Mouse (Mus musculus) urinary bladder, postnatal 36 days (tissue): ENCODE results near the gene Bach2.

ENCODE experiments used
- DNase-seq, 2 experiments: peaks; one replicate each; pipeline ENCODE4 v3.0.0; 2022; ENCODE audit warnings: low spot score in 2 of 2, mixed read lengths in 1 of 2

Bach2 gene

DNA sequence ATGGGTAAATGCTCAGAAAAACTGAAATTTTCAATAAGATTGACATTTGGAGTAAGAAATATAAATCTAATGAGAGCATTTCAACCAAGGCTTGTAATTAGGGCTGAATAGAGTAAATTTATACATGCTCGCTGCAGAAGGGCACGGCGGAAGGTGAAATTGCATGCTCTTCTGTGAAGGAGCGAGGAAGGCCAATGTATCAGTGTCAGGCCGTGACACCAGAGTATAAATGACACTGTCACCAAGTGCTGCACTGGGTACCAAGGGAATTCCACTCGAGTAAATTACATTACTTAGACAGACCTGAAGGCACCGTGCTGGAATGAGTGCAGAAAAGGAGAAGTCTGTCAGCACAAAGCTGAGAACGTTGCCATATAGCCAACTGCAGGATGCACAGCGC is 190.1 kb downstream of the Bach2 start:
- DNase-seq: no peak

DNA sequence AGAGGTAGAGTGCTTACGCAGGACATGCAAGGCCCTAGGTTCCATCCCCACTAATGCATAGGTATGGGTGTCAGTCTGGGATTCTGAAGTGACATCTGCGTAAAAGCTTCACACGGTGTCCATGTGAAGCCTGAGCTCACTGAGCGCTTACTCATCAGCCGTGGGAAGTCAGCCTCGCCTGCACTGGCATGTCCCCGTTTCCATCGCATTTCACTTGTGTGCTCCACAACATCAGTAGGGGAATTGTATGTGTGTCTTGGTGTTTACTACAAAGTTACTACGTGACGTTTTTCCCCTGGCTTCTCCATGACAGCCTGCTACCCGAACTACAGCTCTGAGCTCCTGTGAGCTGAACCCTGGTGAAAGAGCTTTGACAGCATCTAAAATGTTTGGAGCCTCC is 191.5 kb downstream of the Bach2 start:
- no peak for DNase-seq

DNA sequence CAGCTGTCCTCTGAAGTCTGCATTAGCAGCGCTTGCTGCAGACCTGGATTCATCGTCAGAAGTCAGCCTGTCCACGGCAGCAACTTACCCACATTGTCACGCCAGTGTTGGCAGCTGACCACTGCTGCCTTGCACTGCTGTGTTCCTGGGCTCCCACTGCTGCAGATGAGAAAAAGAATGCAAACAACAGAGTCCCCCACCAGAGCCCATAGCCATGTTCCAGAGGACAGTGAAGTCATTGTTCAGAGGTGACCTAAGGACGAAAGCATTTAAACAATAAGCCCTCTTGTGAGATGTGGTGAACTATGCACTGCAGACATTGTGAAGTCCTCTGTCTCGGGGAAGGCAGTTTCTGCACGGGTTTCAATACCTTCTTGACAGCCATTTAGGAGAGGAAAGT is 192.4 kb downstream of the Bach2 start:
- DNase-seq: no peak

DNA sequence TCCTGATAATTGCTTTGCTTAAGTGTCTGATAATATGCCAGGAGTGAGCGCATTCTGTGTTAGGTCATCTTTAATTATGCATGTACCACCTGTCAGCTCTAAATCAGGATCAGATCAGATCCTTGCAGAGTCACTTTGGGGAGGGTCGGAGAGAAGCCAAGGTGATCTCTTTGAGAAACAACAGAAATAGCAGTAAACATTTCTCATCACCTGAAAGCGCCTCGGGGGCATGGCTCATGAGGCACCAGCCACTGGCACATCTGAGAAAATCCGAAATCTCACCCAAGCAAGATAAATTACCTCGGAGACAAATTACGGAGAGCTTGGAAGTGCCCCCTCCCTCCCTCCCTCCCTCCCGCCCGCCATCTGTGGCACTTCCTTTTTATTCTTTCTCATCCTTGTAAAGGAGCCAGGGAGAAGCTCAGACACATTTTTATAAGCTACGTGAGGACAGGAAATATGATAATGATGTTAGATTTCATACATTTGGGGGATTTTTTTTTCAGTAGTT is 193.7 kb downstream of the Bach2 start:
- no peak for DNase-seq

DNA sequence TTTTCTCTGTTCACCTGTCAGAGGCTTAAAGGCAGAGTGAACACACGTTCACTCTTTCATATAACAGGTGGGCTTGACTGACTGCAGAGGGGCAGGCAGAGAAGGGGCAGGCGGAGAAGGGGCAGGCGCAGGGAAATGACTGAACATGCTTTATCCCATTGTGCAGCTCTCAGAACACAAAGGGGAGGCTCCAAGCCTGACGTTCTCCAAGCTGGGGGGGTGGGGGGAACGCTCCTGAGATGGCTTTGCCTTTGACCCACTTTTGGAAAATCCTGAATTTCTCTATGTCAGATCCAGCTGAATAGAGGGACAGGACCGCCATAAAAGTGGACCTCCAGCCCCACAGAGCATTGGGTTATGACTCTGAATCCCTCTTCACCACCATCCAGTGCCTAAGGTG is 194.3 kb downstream of the Bach2 start:
- no peak for DNase-seq

DNA sequence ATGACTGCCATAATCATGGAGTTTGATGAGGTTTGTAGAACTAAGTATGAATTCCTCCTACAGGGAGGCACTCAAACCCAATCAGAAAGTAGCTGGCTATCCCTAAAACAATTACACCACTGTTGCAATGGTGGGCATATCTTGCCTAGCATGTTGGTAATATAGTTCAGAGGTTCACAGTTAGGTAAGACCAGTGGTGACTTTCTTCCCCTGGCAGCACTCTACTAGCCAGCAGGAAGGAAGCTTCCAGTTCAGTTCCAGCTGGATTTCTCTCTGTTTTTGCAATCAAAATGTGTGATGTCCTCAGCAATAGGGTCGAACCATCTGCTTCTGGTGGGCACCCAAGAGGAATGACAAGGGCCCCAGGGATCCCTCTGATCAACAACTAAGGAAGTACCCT is 196.0 kb downstream of the Bach2 start:
- DNase-seq: no peak

DNA sequence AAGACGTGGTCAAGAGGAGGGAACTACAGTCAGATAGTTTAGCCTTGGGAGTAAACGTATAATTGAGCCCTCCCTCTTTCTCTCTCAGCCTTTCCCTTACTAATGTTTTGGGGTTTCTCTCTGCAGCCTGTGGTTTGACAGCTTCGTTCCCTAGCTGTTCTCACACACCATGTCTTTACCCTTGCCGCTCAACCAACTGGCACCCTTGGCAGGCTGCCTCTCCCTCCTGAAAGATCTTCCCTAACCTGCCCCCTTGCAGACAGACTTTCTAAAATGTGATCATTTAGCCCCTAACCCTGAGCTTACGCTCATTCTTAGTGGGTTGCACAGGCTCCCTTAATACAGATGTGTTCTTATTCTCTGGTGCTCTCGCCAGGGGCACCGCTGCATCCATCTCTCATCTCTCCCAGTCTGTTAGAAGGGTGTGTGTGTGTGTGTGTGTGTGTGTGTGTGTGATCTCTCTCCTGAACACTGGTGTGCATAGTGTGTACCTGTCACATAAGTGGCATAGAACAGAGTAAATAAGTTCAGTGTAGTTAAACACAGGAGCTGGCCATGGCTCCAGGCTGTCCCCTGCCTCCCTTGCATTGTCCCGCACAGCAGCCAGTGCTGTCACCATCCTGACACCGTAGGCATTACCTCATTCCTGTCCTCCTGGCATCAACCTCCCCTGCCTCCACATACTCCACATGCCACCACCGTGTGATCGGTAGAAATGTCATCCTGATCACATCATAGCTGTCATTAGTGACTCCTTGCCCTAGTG is 201.6 kb downstream of the Bach2 start:
- DNase-seq: no peak

DNA sequence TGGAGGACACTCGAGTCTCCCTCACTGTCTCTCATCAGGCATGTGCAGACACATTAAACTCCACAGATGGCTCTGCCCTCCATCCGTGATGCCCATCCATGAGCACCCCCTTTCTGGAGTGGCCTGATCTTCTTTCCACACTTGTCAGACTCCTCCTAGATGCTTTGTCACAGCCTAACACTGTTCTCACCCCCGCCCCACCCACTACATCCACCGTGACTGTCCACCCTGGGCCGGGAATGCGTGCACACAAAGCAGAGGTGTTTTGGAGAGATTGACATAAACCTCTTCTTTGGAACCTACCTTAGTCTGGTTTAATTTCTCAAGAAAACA is 202.1 kb downstream of the Bach2 start:
- DNase-seq: no peak

DNA sequence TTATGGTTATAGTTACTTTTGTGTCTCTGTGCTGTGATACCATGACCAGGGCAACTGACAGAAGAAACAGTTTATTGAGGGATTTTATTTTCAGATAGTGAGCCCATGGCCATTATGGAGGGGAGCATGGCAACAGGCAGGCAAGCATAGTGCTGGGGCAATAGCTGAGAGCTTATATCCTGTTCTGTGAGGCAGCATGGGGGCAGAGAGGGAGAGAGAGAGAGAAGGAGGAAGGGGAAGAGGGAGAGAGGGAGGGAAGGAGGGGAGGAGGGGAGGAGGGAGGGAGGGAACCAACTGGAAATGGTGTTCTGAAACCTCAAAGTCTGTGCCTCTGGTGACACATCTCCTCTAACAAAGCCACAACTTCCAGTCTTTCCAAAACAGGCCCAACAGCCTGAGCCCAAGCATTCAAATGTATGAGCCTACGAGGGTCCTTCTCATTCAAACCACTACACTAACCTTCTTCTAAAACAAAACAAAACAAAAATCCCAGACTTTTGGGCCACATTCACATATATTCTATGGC is 206.1 kb downstream of the Bach2 start:
- no peak for DNase-seq

DNA sequence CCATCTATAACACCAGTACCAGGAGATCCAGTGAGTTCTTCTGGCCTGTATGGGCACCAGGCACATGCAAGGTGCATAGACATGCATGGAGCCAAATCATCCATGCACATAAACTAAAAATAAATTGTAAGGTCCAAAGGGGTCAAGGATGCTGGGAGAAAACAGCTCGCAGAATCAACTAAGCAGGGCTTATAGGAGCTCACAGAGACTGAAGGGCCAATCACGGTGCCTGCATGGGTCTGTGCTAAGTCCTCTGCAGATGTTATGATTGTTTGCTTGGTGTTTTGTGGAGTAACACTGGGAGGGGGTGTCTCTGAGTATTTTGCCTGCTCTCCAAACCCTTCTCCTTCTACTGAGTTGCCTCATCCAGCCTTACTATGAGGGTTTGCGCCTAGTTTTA is 209.2 kb downstream of the Bach2 start:
- DNase-seq: no peak

DNA sequence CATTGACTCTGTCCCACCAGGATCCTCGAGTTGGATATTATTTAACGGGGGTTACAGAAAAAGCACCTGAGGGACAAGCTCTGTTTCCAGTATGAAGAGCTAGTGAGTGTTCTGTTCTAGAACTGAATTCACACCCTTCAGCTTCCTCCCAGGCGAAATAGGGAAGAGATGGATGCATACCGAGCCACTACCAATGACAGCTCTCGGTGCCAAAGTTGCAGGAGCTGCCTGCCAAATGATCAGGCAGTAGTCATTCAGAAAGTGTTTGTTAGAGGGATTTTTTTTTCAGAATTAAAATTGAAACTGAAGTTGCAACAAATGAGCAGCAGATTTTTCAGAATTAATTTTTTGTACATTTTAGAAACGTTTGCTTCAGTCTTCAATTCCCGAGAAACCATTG is 223.4 kb downstream of the Bach2 start:
- DNase-seq: no peak

DNA sequence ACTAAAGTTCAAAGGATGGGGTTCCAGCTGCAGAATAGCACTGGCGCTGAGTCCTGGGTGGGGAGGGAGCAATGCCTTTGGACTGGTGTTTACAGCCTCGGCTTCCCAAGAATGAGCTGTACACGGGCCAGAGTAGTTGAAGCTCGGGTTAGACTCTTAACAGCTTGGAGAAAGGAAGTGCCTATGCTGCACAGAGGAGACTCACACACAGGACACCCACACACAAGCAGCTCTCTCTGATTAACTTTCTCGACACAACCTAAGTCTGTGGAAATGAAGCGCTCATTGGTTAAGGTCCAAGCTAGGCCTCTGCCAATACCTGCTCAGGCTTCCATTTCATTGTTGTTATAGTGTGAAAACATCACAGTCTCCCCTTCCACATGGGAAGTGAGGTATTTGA is 224.5 kb downstream of the Bach2 start:
- no peak for DNase-seq

DNA sequence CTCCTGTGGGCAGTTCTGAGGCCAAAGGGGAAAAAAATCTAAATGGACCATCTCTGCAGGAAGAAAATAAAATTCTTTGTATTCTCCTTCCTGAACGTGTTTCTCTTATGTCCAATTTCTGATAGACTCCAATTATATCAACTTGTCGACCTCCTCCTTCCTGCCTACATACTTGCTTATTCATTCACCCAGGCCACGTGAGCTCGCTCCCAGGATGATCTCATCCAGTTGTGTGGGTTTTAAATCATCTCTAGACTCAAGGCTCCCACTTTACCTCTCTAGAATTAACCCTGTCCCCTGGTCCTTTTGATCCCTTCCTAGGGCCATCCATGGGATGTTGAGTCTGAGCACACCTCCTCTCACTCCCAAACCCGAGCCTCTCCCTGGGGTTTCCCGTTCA is 225.9 kb downstream of the Bach2 start:
- DNase-seq: no peak

DNA sequence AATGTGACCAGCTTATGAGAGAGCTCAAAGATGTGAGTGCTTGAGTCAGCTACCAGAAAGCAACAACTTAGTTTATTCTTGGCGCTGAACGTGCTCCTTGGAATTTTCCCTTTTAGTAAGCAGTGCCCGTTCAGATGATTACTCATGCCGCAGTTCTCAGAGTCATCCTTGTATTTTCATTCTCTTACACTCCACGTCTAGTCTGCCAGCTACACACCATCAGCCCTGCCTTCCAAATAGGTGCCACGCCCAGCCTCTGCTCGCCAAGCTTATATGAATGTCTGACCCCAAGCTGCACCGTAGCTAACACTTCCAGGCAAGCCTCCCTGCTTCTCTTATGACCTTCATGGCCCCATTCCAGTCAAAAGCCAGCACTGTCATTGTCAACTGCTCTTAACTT is 227.4 kb downstream of the Bach2 start:
- peak in 1 of 2 experiments; percentile 7 for DNase-seq

DNA sequence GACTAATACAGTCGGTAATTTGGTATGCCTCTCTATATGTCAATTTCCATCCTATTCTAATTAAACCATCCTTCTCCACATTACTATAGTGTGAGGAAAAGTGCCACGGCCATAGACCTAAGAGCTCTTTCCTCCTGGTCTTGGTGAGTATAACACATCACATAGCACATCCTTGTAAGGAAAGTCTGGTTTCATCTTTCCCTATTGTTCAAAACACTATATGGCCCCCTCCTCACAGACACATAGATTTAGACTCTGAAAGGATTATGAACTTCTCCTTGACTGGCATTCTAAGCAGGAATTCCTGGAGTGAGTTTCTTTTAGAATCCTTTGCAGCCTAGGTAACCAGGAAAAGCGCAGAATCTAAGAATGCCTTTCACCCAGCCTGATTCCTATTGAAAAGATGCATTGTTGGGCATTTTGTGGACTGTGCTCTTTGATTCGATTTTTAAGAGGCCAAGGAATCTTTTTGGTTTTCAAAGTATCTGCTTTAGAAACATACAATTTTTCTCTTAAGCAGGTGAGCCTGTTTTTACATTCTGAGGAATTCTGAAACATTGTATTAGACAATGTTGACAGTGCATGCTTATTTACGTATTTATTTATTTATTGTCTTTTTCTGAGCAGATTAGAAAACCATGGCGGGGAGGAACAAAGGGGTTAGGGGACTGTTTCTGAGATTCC is 239.5 kb downstream of the Bach2 start:
- DNase-seq: no peak

DNA sequence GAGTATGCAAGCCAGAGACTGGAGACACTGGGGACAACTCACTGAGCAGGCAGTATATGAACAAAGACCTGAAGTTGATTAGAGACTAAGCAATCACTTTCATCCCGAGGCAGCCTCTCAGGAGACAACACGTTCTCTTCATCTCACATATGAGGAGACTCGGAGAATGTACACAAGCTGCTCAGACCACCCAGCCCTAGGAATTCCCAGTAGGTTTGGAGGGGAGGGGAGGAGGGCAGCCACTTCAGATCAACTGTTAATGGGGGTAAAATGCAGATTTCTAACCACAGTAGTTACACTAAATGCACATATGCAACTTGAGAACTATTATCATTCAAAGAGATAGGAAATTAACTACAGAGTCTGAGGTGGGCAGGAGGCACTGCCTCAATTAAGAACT is 240.6 kb downstream of the Bach2 start:
- no peak for DNase-seq

DNA sequence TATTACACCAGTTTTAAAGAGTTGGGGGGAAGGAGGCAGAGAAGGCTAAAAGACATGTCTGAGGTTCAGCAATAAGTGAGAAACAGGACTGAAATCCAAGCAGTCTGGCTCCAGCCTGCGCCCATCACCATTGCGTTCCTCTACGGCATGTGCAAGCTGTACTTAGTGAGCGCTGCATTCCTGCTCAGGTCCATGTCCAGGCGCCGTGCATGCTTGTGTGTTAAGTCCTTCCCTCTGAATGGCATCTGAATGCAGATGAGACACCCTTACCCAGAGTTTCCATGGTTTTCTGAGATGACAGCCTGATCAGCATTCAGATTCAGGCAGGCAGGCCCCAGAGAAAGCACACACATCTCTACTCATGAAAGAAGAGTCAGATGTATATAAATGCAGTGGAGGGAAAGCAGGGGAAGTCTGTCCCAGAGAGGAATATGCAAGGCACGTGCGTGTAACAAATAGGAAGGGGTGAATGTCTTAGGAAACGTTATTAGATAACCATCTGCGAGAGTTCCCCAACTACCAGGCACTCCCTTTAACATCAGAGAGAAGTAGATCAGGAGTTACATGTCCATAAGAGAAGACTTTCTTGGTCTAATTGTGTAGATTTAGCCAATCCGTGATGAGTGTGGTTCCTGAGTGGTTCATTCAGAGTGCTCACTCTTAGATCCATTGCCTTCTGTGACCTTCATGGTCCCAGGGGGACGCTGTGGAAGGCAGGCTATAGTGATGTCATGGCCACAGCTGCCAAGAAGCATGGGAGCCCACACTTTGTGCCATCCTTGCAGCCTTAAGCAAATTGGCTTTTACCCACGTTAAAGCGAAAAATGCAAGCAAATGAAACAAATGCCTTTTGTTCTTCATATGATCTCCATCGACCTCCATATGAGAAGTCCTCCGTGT is 241.4 kb downstream of the Bach2 start:
- DNase-seq: no peak

DNA sequence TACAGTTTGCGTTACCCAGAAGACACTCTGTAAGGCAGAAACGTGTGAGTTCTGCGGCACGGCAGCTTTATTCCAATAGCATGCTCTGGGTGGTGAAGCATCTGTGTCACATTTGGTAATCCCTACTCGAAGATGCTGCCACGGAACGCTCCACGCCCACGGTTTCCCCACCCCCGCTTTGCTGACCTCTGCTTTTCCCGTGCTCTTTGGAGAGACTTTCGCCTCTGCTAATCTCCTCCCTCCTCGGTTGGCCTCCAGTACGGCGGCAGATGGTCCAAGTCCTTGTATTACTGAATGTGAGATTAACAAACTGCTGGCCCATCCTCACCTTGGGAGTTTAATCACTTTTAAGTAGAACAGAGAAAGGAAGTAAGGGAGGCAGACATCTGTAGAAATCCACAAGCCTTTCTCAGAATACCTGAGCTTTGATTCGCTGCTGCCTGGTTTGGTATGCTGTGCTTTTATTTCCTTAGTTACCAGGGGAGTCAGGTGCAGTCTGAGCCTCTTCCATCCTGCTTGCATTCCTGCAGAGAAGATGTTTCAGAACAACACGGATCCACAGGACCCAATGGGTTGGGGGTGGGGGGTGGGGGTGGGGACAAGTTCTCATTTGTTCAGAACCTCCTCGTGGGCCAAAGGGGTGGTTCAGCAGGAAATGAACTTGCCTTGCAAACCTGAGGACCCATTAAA is 242.9 kb downstream of the Bach2 start:
- peak in 1 of 2 experiments; percentile 20 for DNase-seq

DNA sequence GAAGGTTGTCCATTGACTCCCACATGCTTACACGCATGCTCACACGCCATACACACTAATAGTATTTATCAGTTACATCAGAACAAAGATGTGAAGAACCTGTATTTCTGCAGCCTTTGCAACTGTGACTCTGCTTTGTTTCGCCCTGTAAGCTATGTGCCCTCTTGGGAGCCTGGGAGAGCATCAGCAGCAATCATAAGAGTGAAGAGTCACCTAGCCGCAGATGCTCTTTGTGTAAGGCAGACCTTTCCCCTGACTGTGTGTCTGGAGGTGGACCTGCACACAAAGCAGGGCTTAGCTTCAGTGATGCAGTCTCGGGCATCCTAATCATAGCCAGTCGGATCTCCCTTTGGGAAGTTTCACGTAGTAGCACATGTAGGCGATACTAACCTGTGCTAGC is 243.5 kb downstream of the Bach2 start:
- no peak for DNase-seq

DNA sequence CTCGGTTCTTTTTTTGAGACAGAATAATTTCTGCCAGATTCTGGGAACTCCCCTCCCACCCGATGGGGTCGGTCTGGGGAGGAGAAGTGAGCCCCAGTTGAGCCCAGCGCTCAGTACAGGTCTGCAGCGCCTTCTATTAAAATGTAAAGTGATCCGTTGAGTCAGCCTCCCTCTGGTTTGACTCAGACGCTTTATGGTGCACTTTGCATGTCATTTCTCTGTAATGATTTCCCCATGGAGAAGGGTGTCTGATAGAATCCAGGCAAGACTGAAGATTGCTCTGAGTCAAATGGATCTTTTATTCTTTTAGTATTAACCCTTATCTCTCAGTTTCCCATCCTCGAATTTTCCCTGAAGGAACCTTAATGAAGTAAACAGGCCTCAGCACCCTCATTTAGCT is 244.3 kb downstream of the Bach2 start:
- DNase-seq: no peak

DNA sequence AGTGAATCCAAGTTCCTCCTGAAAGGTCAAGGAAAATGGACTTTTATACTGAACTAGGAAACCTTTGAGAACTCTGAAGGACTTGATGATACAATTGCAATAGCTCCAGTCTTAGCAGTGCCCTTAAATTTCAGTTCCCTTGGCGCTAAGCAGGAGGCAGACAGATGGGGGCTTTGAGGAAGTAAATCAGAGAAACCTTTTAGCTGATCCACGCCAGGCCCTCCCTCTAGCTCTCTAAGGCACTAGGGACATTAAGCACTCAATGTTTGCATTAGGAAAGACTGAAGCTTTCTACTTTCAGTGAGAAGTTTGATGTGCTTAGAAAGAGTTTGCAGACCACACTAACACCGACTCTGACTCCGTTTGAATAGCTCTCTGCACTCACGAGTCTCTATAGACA is 247.2 kb downstream of the Bach2 start:
- no peak for DNase-seq
